Mouse (Mus musculus) NIH3T3 (cell line): ENCODE measurements at regions not wholly inside any gene's neighbourhood (a gene's known extent, or its start where the extent isn't known, plus 50 kb on each side); places are given as distances from the start of the nearest gene placed in this dataset.

Experiments used
- DNase-seq: peaks from one replicate; pipeline ENCODE4 v3.0.0-alpha.2; 2012; ENCODE audit warnings: low read depth

- DNase-seq, result no peak
Measured at GRCm38 (mm10) chr4:71811444-71811843, 53.7 kb upstream of the Gm11232 start.

GRCm38 (mm10) chr4:71808271-71808670 is 50.5 kb upstream of the Gm11232 start:
- DNase-seq, result no peak
